Mouse (Mus musculus) gastrocnemius, adult 18-20 months (tissue): ENCODE results near the gene Anapc7. TPM values are rescaled to one million over a fixed set of nuclear protein-coding genes. Genes with fewer than 3 reads are reported as not detected.
"Not testable (repeated sequence)": the region's sequence is repeated elsewhere in the genome, so short reads cannot be mapped to it uniquely, and the experiment has no call there.

Experiments
- DNase-seq: peaks from one replicate; pipeline ENCODE4 v3.0.0; 2021; ENCODE audit warnings: low spot score
- total RNA-seq, 2 experiments: library from RNA; stranded (reverse); gene quantifications; 2 replicates each; pipeline ENCODE4 v1.2.3; 2021

The Anapc7 gene
- total RNA-seq, 2 experiments from 2014 or later: 14.9 to 16.0 TPM

GRCm38 (mm10) chr5:122449946-122450345 lies 28.5 kb downstream of the Anapc7 start:
- DNase-seq: no peak

DNA sequence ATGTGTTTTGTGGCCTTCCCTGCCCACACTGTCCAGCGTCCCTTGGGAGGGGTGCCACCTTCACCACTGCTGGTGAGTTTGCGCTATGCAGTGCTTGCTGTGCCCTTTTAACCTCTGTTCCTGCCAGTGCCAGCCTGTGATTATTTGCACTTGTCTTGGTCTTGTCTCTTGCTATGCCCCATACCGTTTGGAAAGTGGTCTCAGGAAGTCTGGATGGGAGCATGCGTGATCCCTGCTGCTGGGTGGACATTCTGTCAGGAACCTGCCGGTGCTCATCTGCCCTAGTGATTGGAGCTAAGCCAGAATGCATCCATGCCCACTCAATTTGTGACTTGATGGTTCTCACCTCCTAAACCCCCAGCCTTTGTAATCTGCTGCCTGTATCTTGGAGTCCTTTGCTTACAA lies 29.4 kb downstream of the Anapc7 start:
- DNase-seq: no peak

GRCm38 (mm10) chr5:122451324-122451723 lies 29.8 kb downstream of the Anapc7 start:
- DNase-seq: no peak

GRCm38 (mm10) chr5:122452194-122452593 lies 30.7 kb downstream of the Anapc7 start:
- DNase-seq: no peak

DNA sequence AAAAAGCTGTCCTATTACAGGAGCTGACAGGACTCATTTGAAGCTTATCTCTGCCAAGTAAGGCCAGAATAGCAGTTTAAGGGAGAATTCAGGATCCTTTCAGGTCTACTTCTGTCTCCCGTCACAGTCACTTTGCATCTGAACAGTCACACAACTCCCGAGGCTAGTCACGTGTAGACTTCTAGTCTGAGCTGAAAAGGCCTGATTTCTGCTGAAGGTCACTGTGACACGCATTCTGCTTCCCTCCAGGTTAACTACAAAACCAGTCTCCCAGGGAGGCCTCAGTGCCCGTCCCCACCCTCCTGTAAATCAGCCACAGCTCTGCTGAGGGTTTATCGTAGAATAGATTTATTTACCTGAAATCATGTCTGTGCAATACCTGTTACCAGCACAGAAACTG lies 31.7 kb downstream of the Anapc7 start:
- no peak for DNase-seq

DNA sequence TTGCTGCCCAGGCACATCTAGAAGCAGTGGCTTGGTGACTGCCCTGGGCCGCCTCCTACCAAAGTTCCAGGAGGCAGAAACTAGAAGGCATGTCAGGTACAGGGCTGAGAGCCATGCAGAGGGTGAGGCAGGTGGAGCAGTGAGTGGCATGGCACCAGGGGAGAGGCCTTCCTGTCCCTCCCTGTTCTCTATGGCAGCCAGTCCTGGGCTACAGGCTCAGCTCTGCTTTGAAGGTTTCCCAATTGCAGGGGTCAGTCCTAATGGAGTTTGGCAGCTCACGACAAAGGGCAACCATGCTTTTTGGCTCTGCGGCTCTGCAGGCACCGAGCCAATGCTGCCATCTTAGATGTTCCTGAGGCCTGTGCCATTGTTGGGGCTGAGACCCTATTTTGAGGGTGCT lies 32.9 kb downstream of the Anapc7 start:
- no peak for DNase-seq

GRCm38 (mm10) chr5:122454883-122455282 lies 33.4 kb downstream of the Anapc7 start:
- DNase-seq: no peak

DNA sequence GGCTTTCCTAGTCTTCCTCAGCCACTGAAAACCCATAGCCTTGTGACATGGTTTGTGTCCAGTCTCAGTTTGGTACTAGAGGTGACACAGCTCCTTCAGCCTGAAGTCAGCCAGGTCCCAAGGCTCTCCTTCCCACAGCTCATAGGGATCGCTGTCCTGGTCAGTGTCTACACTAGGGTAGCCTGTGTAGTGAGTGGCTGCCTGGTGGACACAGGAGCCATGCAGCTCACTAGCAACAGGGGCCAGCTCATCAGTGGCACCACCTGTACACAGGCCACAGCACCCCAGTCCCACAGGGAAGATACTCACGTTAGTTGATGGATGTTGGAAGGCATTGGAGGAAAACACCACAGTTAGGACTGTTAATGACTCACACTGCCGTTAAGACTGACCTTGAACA lies 34.1 kb downstream of the Anapc7 start:
- no peak for DNase-seq

DNA sequence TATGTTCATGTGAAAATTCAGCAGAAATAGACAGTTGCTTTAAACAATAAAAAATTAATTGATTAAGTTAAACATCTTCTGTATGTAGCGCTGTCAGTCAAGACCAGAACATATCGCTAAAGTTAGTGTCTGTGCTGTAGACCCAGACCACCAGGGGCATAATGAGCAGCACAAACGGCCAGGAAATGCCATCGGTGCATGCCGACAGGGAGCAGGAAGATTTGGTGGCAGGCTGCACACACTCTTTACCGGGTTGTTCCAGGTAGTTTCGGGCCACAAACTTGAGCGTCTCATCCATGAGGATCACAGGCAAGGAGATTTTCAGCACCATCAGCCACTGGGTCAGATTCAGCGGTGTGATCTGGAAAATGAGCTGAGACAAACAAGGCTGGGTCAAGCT lies 35.6 kb downstream of the Anapc7 start:
- DNase-seq: not testable (repeated sequence)

- DNase-seq: no peak
Measured at GRCm38 (mm10) chr5:122458066-122458465, 36.6 kb downstream of the Anapc7 start.

DNA sequence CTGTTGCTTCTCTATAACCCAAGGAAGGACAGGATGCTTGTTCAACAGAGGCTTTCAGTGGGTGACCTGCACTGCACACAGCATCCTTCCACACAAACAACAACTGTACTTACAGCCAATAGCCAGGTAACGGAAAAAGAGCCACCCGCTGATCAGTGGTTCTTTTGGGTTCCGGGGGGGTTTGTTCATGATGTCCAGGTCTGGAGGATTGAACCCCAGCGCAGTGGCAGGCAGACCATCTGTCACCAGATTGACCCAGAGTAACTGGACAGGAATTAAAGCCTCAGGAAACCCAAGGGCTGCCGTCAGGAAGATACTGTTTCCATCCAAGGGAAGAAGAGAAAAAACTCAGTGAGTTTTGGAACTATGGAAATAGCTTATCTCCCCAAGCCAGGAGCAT lies 37.8 kb downstream of the Anapc7 start:
- no peak for DNase-seq

DNA sequence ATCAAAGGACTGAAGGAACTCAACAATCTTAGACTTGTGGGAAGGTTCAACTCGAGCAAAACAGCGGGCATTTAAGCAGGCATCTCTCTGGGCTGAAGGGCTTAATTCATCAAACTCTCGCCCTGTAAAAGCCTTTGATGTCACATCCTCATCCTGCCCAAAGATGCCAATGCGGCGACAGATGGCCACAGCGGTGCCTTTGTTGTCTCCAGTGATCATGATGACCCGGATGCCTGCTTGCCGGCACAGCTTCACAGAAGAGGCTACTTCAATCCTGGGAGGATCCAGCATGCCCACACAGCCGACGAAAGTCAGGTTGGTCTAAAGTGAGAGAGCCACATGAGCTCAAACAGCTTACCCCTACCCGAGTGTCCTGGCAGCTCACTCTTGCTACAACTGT lies 39.2 kb downstream of the Anapc7 start:
- DNase-seq: no peak

DNA sequence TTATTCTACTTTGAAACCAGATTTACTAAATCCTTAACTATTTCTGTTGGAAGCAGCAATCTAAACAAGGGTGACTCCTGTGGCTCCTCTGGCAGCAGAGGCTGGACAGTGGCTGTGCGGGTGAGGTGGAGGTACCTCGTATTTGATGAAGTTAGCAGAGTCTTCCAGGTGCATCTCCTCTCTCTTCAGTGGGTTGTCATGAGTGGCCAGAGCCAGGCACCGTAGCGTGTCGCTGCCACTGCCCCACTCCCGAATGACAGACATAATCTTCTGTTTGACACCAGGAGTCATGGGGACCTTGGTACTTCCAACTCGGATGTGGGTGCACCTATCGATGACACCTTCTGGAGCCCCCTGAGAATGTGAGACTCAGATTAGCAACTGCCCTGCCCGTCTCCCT lies 39.9 kb downstream of the Anapc7 start:
- DNase-seq: no peak

DNA sequence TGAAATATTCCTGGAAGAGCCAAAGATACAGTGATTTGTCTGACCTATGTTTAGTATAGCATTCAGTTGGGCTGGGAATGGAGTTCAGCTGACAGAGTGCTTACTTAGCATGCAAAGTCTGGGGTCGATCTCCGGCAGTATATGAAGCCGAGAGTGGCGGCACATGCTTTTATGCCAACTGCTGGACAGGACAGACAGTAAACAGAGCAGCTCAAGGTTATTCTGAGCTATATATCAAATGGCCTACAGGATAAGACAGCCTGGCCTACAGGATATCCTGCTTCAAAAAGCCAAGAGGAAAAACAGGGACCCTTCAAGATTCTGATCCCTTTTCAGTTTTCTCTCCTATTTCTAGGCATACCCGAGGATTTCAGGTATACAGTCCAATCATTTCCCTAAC lies 50.2 kb downstream of the Anapc7 start:
- DNase-seq: no peak

GRCm38 (mm10) chr5:122474643-122475363 lies 53.3 kb downstream of the Anapc7 start:
- no peak for DNase-seq

DNA sequence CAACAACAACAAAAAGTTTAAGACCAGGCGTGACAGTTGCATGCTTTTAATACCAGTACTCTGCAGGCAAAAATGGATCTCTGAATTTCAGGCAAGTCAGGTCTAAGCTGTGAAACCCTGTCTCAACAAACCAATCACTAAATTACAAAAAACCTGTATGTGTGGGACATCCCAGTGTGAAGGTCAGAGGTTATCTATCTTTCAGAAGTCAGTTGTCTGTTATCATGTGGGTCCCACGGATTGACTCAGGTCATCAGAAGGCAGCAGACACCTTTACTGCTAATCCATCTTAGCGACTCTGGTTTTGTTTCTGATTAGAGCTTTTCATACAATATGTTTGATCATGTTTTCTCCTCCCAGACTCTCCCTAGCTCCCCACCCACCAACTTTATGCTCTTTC lies 54.6 kb downstream of the Anapc7 start:
- no peak for DNase-seq

DNA sequence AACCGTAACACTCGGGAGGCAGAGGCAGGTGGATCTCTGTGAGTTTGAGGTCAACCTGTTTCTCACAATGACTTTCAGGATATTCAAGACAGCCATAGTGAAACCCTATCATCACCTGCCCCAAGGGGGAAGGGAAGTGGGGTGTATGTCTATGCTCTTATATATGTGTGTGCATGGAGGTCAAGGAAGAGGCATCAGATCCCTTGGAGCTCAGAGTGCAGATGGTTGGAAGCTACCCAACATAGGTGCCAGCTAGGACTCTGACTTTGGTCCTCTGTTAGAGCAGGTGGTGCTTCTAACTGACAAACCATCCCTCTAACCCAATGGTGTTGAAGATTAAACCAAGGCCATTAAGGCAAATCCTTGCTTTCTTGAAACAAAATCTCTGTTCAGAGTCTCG lies 56.0 kb downstream of the Anapc7 start:
- DNase-seq: no peak

DNA sequence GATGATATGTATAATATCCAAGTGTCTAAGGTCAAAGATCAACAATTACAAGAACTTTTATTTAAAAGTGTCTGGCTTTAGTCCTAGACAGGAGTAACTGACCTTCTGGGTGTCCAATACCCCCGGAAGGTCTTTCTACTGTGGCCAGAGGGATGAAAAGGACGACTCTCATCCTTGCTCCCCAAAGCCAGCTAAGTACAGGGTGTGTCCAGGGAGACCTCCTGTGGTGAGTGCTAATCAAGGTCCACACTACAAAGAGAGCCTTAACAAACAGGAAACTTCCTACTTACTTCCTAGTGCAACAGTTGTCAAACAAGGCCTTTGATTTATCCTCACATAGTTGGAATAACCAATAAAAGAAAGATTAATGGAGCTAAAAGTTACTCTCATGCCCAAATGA lies 57.6 kb downstream of the Anapc7 start:
- no peak for DNase-seq

GRCm38 (mm10) chr5:122481844-122482243 lies 60.4 kb downstream of the Anapc7 start:
- DNase-seq: peak; percentile 30

GRCm38 (mm10) chr5:122482733-122483391 lies 61.4 kb downstream of the Anapc7 start:
- DNase-seq: no peak

DNA sequence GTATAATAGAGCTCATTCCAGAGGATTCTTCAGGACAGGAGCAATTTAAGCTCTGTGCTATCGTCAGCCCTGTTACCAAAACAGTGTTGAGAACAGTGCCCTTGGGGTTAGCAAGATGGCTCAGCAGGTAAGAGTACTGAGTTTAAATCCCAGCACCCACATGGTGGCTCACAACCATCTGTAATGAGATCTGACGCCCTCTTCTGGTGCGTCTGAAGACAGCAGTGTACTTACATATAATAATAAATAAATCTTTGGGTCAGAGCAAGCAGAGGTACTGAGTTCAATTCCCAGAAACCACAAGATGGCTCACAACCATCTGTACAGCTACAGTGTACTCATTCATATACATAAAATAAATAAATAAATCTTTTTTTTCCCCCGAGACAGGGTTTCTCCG lies 64.8 kb downstream of the Anapc7 start:
- not testable (repeated sequence) for DNase-seq

- DNase-seq: no peak
Measured at GRCm38 (mm10) chr5:122487825-122488224, 66.3 kb downstream of the Anapc7 start.

GRCm38 (mm10) chr5:122490148-122490547 lies 68.7 kb downstream of the Anapc7 start:
- no peak for DNase-seq
